Mouse (Mus musculus) kidney, postnatal 0 days (tissue): ENCODE measurements around the gene Rpl24. TPM values are rescaled to one million over a fixed set of nuclear protein-coding genes. Genes with fewer than 3 reads are reported as not detected.
A peak's percentile ranks its signal among the peaks of the same experiment; 100 is the strongest.

ENCODE experiments used
- ATAC-seq: fragments of 200-750 bp; cut with Nextera tagmentation; replicated peaks from 2 replicates; pipeline ENCODE4 v1.8.0; 2017; ENCODE audit warnings: low read depth, moderate number of reproducible peaks, moderate TSS enrichment, moderate library complexity; ENCODE audit not compliant: low FRiP score
- DNase-seq: peaks from one replicate; pipeline ENCODE4 v3.0.0-alpha.2; 2016; ENCODE audit warnings: low spot score
- H3K27ac ChIP-seq: fragments of 300-500 bp; sonication (generic); 2 replicates; pipeline ENCODE4 v1.5.1; 2014; ENCODE audit warnings: mild to moderate bottlenecking
- H3K27me3 ChIP-seq: fragments of 300-500 bp; sonication (generic); 2 replicates; pipeline ENCODE4 v1.6.1; 2014; ENCODE audit warnings: low read length, mixed read lengths; ENCODE audit not compliant: insufficient read depth
- H3K36me3 ChIP-seq: fragments of 300-500 bp; sonication (generic); 2 replicates; pipeline ENCODE4 v1.6.1; 2014; ENCODE audit warnings: low read length, mixed read lengths; ENCODE audit not compliant: insufficient read depth
- H3K4me1 ChIP-seq: fragments of 300-500 bp; sonication (generic); replicated peaks from 2 replicates; pipeline ENCODE4 v1.6.1; 2014; ENCODE audit warnings: antibody characterized with exemption, low read length, mixed read lengths; ENCODE audit not compliant: insufficient read depth
- H3K4me2 ChIP-seq: fragments of 300-500 bp; sonication (generic); 2 replicates; pipeline ENCODE4 v1.6.1; 2014; ENCODE audit warnings: mild to moderate bottlenecking, low read length, moderate library complexity, mixed read lengths
- H3K4me3 ChIP-seq: fragments of 300-500 bp; sonication (generic); replicated peaks from 2 replicates; pipeline ENCODE4 v1.5.1; 2014; ENCODE audit warnings: low read depth, low read length
- H3K9ac ChIP-seq: fragments of 300-500 bp; sonication (generic); 2 replicates; pipeline ENCODE4 v1.6.1; 2014; ENCODE audit warnings: low read depth, low read length
- H3K9me3 ChIP-seq: fragments of 300-500 bp; sonication (generic); replicated peaks from 2 replicates; pipeline ENCODE4 v1.6.1; 2016; ENCODE audit warnings: low read length, inconsistent platforms, mixed read lengths
- CTCF ChIP-seq: IDR thresholded peaks from 2 replicates; pipeline ENCODE4 v1.5.1; 2016; ENCODE audit warnings: antibody characterized with exemption, low read depth, mild to moderate bottlenecking, moderate library complexity
- WGBS: fragments of 180-500 bp; shearing (Covaris S2); extraction: QIAGEN DNeasy Blood & Tissue Kit; methylation state at CpG from one replicate; pipeline ENCODE4 v1.1.7; 2014; 5-methylcytosine and 5-hydroxymethylcytosine counted together
- polyA plus RNA-seq: library from polyadenylated mRNA; unstranded; fragments of >200 nt; fragmentation: Nextera tagmentation; extraction: Ambion mirVana; gene quantifications from 2 replicates; pipeline ENCODE4 v1.2.1, GENCODE M21; 2015

The Rpl24 gene
- polyA plus RNA-seq, 1 experiment from 2014 or later, result 1,073 TPM

DNA sequence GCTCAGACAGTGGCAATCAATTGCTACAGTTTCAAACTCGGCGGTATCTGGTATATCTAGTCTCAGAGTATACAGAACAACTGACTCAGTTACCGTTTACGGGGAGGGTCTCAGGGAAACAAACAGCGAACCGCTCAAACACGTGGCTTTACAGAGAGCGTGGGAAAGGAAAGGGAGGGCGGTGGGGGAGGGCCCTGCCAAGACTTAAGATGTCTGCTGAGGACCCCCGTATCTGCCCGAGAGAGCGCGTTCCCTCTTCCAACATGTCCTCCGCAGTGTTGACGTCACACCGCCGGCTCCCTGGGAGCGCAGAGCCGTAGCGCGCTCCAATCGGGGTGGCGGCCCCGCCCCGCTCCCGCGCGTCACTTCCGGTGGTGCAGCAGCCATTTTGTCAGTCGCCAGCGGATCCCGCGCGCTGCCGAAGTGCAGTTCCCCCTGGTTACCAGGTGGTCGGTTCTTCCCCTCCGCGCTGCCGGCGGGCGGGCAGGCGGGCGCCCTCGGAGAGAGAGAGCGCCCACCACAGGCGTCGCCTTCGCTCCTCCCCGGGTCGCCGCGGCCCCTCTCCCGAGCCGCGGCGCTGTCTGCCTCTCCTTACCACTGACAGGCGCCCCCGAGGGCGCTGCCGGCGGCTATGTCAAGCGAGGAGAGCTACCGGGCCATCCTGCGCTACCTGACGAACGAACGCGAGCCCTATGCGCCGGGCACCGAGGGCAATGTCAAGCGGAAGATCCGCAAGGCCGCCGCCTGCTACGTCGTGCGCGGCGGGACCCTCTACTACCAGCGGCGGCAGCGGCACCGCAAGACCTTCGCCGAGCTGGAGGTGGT lies 7.6 kb downstream of the Rpl24 start, which contains the start of gene Zbtb11:
TSS of gene Zbtb11 (plus strand) at position 453 of the 825 bp plus-strand sequence.
- H3K36me3 ChIP-seq, result peaks cover 21% of the 10 kb centered on the region
- H3K4me1 ChIP-seq, result 0 out of 2 replicates have a peak, but pooled peaks cover 2% of the 10 kb centered on the region
- H3K4me3 ChIP-seq, result peak within 1 kb of the TSS; percentile 96
- peak within 1 kb of the TSS; percentile 84 for H3K9ac ChIP-seq
- peak; percentile 99 for DNase-seq
- TF ChIP-seq CTCF, result no peak; the same call in 1 of the 2 replicates
- H3K27me3 ChIP-seq, result no peaks in the 10 kb centered on the region
- peak; percentile 98 for ATAC-seq
- WGBS, result under 1% methylated on average over 83 of the region's 86 CpGs
- H3K9me3 ChIP-seq, result no peaks in the 10 kb centered on the region
- peak within 1 kb of the TSS; percentile 86 for H3K4me2 ChIP-seq
- peak within 1 kb of the TSS; percentile 97 for H3K27ac ChIP-seq

DNA sequence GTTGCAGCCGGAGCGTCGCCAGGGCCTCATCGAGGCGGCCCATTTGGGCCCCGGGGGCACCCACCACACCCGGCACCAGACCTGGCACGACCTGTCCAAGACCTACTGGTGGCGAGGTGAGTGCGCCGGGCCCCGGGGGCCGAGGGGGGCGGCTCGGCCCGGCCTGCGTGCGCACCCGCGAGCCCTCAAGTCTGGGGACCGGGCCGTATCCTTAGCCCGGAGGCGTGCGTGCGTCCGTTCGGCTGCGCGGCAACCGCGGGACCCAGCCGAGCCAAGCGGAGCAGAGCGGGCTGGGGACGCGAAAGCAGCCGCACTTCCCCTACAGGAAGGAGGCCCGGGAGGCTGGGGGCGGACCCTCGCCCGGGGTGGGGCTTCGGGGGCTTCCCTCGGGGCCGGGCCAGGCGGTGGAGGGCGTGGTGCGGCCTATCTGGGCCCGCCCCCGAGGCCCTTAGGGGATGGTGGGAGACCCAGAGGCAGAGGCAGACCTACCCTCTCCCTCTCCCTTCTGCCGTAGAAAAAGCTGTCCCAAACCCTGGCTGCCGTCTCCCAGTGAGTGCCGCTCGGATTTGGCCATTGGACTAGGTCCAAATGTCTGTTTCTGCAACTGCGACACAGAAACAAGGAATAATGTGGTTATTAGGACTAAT lies 8.3 kb downstream of the Rpl24 start:
- TF ChIP-seq CTCF, result no peak
- 0% methylated on average over 46 of the region's 55 CpGs for WGBS
- peak overlapping the region; percentile 84 for H3K9ac ChIP-seq
- no peaks in the 10 kb centered on the region for H3K9me3 ChIP-seq
- H3K4me1 ChIP-seq, result 0 out of 2 replicates have a peak, but pooled peaks cover 2% of the 10 kb centered on the region
- ATAC-seq, result peak; percentile 89
- H3K36me3 ChIP-seq, result peaks cover 21% of the 10 kb centered on the region
- H3K4me2 ChIP-seq, result peak overlapping the region; percentile 86
- DNase-seq, result peak; percentile 95
- peak overlapping the region; percentile 97 for H3K27ac ChIP-seq
- no peaks in the 10 kb centered on the region for H3K27me3 ChIP-seq
- H3K4me3 ChIP-seq, result peak overlapping the region; percentile 96

DNA sequence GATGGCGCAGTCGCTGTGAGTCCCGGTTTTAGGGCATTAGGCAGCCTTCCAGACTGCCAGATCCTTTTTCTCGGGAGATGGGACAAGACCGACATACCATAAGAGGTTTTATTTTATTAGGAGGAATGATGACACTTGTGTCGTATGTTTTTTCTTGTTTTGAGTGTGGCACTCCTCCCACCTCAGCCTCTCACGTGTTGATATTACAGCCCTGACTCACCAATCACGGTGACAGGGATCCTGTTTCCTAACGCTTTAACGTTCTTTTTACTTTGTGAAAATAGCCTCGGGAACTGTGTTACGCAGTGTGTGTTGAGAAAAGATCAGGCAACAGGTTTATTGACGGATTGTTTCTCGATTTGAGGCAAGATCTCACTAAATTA lies 8.8 kb downstream of the Rpl24 start:
- H3K4me3 ChIP-seq, result peak overlapping the region; percentile 96
- H3K9me3 ChIP-seq, result no peaks in the 10 kb centered on the region
- DNase-seq, result peak; percentile 70
- H3K9ac ChIP-seq, result peak overlapping the region; percentile 84
- H3K4me2 ChIP-seq, result peak overlapping the region; percentile 86
- ATAC-seq, result no peak
- H3K4me1 ChIP-seq, result 0 out of 2 replicates have a peak, but pooled peaks cover 2% of the 10 kb centered on the region
- 3% methylated on average over 14 of the region's 14 CpGs for WGBS
- H3K27ac ChIP-seq, result peak overlapping the region; percentile 97
- no peaks in the 10 kb centered on the region for H3K27me3 ChIP-seq
- H3K36me3 ChIP-seq, result peaks cover 18% of the 10 kb centered on the region
- no peak for TF ChIP-seq CTCF

DNA sequence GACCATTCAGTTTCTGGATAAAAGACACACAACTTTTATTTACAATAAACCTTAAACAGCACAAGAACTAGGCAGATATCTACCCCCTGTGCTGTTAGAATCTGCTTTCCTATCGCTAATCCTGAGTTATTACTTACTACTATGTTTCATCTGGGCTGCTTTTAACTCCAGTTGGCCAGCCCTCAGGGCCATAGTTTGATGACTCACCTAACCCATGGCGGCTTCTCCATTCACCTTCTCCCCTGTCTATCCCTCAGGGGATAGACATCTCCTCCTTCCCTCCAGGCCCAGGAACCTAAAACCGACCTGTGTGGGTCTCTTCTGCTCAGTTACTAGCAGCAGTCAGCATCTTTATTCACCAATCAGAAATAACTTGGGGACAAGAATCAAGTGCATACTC lies 19.9 kb downstream of the Rpl24 start:
- TF ChIP-seq CTCF, result no peak
- Histone ChIP-seq H3K27me3 (no peaks in the 10 kb centered on the region), H3K4me1 (no peaks in the 10 kb centered on the region), H3K9me3 (no peaks in the 10 kb centered on the region), H3K9ac (no peak overlapping the region), H3K4me2 (no peak overlapping the region), H3K36me3 (peaks cover 16% of the 10 kb centered on the region; the same call in 1 of the 2 replicates), H3K27ac (no peak overlapping the region), H3K4me3 (no peak overlapping the region)
- WGBS, result 92% methylated on average over 3 of the region's 3 CpGs
- no peak for DNase-seq
- ATAC-seq, result no peak

GRCm38 (mm10) chr16:55990311-55990710 lies 24.2 kb downstream of the Rpl24 start:
- Histone ChIP-seq H3K9me3 (no peaks in the 10 kb centered on the region), H3K4me3 (no peak overlapping the region), H3K4me1 (no peaks in the 10 kb centered on the region), H3K9ac (no peak overlapping the region), H3K36me3 (peaks cover 23% of the 10 kb centered on the region), H3K27ac (no peak overlapping the region), H3K27me3 (no peaks in the 10 kb centered on the region), H3K4me2 (no peak overlapping the region)
- no peak for TF ChIP-seq CTCF
- 93% methylated on average over 4 of the region's 4 CpGs for WGBS
- DNase-seq (no peak), ATAC-seq (no peak)

- Histone ChIP-seq H3K27me3 (no peaks in the 10 kb centered on the region), H3K4me2 (no peak overlapping the region), H3K27ac (no peak overlapping the region), H3K4me3 (no peak overlapping the region), H3K9ac (no peak overlapping the region), H3K9me3 (no peaks in the 10 kb centered on the region), H3K4me1 (no peaks in the 10 kb centered on the region), H3K36me3 (peaks cover 23% of the 10 kb centered on the region)
- ATAC-seq (no peak), DNase-seq (no peak)
- WGBS, result 93% methylated on average over 2 of the region's 2 CpGs
- no peak for TF ChIP-seq CTCF
Observed at GRCm38 (mm10) chr16:55994235-55994634, 28.2 kb downstream of the Rpl24 start.
